Mouse (Mus musculus): ENCODE measurements around the gene Gpr137.

DNA sequence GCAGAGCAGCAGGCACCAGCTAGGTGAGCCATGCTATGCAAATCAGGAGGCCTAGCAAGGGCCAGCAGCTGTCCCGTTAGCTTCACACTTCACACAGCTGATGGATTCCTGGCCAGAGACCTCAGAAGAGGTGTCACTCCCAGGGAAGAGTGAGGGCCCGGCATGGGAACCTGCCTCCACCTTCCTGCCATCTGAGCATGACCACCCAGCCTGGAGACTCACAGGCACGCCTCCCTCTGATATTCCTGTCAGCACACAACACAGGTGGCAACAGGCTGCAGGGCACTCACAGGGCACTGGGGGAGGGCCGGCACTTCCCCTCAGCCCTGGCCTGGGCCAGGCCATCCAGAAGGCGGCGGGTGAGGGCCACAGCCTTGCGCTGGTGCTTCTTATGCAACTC is 13.1 kb upstream of the Gpr137 start:
- TF ChIP-seq CTCF (IDR thresholded peaks at IDR 0.05; ENCODE audit: low read depth) (no peak), EP300 (IDR thresholded peaks at IDR 0.05; ENCODE audit: low read depth) (no peak)

Measured in liver, embryonic 14.5 days (tissue).